Mouse (Mus musculus) frontal cortex, adult 2 months (tissue): ENCODE results near the gene Pelp1. TPM values are rescaled to one million over a fixed set of nuclear protein-coding genes. Genes with fewer than 3 reads are reported as not detected.

Source experiments
- DNase-seq, 2 experiments: peaks; one replicate each; pipeline ENCODE4 v3.0.0; 2022; ENCODE audit warnings: low spot score in 1 of 2; ENCODE audit errors: extremely low spot score in 1 of 2
- polyA plus RNA-seq: library from polyadenylated mRNA; depleted of rRNA; stranded (reverse); fragments of >200 nt; gene quantifications from 2 replicates; pipeline ENCODE4 v1.2.3, GENCODE M21; 2012; rRNA removed

The Pelp1 gene
- polyA plus RNA-seq: 19.3 and 20.9 TPM in 2 replicates

DNA sequence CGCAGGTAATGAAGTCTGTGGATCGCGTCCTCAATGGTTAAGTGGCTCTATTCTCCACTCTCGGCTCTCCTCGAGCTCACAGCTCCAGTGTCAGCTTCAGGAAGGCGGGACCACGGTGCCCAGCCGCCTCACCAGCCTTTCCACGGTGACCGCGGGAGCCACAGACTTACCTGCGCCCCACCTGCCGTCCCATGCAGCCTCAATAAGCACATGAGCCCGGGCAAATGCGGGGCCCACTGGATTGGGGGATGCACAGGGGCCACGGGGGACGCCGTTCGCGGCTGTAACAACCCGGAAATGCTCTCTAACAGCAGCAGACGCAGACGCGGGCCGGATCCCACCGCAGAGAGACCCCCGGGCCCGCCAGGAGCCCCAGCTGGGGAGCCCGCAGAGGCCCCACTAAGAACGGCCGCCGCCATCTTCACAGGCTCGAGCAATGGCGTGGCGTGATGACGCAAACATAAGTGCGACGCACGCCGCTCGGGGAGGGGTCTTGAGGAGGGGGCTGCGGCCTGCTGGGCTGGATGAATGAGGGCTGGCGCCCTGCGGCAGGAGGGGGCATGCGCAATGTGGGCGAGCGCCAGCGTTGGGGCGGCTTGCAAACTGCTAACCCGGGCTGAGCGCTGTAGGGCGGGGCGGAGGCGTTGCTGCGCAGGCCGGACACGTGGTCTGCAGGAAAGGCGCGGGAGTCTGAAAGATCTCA lies at the start of gene Pelp1:
Gene Pelp1 (minus strand): TSS at position 438 of the 703 bp plus-strand sequence.
- peak; percentile 72 to 87 for DNase-seq

DNA sequence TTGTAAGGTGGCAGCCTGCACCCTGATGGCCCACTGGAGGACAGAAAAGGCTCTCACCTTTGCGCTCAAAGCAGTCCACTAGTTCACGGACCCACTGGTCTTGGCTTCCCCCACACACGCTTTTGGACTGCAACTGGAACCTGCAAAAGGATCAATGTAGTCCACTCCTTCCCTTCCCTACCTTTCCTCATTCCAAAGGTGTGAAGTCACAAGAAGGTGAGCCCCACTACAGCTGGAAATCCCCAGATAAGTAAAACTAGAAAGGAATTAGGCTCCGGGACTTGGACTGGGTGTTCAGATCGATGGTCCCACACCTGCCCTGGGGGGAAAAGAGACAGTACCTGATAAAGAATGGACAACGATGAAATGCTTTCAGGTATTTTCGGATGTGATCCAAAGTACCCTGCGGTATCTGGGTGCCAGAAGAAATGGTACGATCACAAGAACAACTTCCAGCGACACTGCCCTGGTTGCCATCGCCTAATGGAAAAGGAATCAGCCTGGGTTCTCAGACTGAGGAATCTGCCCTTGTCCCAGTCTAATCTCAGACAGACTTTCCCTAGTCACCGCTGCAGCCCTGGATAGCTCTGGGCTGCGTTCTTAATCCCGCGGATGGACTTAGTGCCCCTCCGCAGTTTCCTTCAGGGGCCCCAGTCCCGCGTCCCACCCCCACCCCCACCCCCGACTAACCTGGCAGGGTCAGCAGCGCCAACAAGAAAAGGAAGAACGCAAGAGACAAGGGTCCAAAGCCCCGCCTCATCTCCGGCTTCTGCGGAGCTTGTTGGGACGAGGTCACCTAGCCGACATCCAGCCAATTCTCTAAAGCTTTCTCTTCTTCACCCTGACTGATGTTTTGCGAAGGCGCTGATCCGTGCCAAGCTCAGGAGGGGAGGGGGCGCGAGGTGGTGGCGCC lies 49.1 kb upstream of the Pelp1 start, which contains the start of gene Zmynd15:
Gene Zmynd15 (plus strand): TSS at position 746 of the 913 bp plus-strand sequence.
- DNase-seq: no peak

DNA sequence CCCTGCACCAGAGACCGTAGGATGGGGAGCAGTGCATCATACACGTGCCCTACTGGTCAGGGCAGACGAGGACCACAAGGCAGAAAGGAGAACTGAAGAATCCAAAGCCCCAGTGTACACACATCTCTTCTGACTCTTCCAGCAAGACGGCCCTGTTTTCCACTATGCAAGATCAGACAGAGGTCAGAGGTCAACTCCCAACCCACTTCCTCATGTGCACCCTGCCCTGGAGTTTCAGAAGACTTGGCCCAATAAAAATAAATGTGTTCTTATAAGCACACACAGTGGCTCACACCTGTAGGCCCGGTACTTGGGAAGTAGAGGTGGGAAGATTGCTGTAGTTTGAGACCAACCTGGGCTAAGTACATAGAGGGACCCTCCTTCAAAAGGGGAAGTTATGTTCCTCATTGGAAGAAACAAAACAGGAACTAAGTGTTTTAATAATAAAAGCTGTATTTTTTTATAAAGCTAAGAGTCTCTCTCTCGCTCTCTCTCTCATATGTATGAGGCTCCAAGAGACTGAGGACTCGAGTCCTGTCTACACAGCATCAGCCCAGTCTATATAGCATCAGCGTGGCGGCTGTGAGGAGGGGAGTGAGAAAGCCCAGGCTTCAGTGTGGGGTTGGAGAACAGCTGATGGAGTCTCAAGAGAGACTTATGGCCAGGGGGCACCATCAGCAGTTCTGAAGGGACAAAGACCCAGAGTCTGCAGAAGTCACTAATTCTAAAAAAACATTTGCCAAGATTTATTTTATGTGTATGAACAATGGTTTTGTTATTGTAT lies 43.6 kb upstream of the Pelp1 start:
- no peak for DNase-seq

DNA sequence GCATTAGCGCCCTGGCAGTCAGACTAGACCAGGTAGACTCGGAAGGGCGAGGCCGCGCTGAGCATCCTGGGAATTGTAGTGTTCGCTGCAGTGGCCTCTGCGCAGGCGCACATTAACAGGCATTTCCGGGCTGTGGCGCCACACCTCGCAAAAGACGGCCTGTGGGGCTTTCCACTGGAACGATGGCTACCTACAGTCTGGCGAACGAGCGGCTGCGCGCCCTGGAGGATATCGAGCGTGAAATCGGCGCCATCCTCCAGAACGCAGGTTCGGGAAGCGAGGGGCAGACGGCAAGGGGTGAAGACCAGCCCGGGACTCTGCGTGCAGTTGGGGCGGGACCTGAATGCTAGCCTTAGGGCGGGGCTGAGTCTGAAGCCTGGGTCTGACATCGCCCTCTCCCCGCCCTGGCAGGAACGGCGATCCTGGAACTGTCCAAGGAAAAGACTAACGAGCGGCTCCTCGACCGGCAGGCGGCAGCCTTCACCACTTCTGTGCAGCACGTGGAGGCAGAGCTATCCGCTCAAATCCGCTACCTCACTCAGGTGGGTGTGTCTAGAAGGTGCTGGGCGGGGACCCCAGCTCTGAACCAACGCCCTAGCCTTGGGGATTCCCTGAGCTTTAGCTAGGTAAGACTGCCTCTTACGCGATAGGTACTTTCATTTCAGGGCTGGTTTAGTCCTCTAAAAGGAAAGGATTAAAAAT lies 42.1 kb upstream of the Pelp1 start, which contains the start of gene Med11:
Gene Med11 (plus strand): TSS at position 123 of the 702 bp plus-strand sequence.
- DNase-seq: peak; percentile 92 to 95

DNA sequence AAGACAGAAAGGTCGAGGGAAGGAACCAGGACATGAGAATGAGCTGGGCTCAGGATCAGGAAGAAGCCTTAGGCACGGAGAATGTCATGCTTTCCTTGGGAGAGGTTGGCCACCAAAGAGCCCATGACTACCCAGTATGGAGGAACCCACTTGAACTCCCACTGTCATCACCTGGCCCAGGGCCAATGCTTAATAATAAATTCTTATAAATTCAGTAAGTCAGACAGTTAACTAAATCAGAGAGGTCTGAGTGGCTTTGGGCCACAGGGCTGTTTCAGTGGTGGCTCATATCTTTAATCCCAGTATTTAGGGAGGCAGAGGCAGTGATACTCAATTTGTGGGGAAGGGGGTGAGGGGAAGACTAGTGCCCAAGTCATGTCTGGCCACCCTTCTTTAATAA lies 41.1 kb upstream of the Pelp1 start:
- no peak for DNase-seq

DNA sequence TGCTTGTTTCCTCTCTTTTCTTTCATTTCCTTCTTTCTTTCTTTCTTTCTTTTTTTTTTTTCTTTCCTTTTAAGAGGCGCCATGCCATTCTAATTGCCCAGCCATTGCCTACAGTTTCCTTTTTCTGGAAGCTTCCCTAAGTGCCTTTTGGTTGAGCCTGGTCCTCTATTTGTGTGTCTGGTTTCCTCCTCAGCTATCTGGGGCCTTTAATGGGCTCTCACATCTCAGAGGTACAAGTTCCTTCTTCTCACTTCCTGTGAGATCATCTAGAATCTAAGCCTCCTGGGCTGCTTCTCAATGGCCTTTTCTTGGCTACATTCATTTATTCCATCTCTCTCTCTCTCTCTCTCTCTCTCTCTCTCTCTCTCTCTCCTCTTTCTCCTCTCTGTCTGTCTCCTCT lies 37.5 kb upstream of the Pelp1 start:
- DNase-seq: no peak

DNA sequence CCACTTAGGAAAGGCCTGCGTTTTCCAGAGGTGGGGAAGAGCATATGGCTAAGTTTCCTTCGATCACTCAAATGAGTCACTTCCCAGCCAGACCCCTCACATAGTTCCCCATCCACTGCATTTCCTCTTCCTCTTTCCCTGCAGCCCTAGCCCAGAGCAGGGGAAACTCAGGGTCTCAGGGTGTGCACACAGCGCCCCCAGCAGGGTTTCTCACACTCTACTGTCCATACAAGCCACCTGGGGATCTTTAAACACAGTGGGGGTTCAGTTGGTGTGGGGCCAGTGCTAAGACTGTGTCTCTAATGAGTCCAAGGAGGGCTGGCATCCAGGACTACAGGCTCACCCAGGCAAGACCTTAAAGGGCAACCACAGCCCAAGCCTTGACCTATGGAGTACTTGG lies 36.9 kb upstream of the Pelp1 start:
- no peak for DNase-seq

DNA sequence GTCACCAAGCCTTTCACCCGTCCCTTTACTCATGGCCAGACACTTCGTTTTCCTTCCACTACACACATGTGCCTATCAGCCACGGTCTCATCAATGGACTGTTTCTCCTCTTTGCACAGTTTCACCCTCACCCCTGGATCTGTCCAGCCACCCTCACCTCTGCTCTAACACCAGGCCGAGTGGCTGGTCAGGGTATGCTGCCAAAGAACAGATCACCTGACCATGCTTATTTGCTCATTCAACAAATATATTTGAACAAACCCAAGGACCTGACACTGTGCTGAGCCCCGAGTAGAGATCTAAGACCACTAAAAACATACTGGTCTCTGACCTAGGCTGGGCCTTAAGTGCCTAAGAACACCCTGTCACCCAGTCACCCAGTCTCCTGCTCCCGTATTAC lies 34.8 kb upstream of the Pelp1 start:
- no peak for DNase-seq

DNA sequence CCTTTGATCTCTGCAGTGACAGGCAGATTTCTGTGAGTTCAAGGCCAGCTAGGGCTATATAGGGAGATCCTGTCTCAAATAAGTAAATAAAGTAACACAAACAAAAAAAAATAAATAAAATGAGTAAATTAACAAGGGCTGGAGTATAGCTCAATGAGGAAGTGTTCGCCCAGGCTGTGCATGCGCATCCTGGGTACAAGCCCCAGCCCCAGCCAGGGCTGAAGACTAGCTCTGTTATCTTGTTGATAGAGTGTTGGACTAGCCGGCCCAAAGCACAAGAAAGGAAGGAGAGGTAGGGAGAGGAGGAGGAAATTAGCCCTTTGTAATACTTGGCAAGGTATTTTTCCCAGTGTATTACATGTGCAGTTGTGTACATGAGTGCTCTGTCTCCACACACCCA lies 34.1 kb upstream of the Pelp1 start:
- DNase-seq: no peak

DNA sequence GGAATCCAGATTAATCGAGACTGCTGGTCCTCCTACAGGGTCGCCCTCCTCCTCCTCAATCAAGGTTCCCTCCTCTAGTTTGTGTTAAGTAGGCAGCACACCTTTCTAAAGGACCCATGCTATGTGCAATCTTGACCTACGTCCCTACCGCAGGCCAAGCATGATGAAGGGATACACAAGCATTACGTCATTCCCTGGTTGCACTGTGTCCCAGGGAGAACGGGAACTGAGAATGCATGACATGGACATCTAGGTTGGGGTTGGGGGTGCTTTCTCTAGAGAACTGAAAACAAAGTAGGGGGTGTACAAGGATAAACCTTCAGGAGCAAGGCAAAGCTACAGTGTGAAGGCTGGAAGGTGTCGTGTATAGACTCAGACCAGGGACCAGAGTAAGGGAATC lies 32.1 kb upstream of the Pelp1 start:
- DNase-seq: no peak

DNA sequence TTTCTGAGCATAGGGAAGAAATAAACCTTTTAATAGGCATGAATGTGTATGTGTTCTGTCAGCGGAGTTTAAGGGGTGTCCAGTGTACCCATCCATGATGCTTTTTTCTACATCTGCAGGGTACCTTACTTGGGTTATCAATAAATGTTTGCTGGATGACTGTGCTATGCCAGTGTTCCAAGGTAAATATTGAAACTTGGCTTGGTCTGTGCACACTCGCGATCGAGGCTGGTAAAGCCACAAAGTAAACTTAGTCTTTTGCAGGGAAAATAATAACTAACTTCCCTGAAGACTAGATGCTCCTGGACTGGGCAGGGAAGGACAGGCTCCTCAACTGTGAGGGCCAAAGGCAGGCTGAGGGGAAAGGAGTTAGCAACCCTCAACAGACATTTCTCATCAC lies 30.8 kb upstream of the Pelp1 start:
- no peak for DNase-seq

DNA sequence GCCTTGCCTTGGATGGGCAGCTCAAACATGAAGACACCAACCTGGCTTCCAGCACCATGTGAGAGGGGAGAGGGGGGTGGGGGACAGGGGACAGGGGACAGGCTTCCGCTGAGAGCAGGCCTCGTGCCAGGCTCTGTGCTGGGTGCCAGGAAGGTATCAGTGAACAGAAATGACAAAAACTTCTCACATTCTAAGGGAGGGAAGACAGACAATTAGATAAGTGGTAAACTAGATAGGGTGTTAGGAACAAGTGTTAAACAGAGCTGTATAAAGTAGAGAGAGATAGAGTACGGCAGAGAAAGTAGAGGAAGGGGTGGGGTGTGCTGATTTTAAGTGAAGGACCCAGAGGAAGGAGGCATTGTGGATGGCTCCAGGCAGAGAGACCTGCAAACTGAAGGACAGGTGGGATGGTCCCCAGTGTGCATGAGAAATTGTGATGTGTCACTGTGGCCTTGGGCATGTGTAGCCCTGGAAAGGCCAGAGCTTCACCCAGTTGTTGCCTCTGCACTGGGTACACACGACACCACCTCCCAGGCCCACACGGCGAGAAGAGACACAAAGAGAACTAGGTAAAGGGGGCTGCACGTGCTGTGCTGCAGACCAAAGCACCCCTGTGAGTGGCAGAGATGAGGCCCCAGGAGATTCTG lies 29.0 kb upstream of the Pelp1 start:
- no peak for DNase-seq

DNA sequence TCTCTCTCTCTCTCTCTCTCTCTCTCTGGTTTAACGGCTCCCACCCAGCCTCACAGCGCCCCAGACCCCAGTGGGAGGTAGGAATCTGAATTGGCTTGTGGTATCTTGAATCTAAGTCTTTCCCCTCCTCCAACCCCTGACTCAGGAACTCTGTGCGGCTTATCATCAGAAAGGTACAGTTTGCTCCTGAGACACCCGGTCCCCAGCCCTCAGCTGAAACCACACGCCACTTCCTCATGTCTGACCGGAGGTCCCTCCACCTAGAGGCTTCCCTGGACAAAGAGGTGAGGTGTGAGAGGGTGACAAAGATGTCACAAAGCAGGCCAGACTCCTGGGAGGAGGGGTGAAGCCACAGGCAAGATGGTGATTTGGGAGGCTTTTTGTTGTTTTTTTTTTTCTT lies 27.6 kb upstream of the Pelp1 start:
- DNase-seq: no peak

DNA sequence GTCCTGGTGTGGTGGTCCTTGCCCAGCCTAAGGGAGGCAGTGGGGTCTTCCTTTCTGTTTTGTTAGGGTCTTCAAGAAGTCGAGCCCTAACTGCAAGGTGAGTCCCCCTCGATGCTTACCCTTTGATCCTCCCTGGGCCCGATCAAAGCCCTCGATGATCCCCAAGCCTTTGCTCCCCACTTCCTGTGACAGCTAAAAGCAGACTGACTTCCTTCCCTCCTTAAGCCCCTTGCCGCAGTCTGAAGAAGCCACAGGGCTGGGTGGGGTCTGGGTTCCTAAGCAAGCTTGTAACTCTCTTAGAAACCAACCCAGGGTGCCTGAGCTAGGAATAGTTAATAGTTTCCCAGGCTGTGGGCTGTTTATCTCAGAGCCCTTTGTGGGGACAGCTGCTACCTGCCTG lies 25.6 kb upstream of the Pelp1 start:
- DNase-seq: no peak

DNA sequence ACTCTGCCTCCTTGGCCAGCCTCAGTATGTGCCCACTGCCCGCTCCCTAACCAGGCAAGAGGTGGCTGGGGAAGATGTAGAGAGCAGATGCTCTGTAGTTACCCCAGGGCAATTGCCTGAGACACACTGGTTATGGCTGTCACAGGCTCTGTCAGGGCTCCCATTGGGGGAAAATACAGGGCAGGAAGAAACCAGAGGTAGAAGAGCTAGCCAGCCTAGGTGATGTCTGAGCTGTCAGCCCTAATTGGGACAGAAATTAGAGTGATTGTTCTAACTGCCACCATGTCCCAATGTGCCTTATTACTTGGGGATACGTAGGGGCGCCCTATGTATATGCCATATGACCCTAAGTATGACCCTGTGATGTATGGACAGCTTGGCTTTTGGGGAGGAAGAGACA lies 24.1 kb upstream of the Pelp1 start:
- no peak for DNase-seq

DNA sequence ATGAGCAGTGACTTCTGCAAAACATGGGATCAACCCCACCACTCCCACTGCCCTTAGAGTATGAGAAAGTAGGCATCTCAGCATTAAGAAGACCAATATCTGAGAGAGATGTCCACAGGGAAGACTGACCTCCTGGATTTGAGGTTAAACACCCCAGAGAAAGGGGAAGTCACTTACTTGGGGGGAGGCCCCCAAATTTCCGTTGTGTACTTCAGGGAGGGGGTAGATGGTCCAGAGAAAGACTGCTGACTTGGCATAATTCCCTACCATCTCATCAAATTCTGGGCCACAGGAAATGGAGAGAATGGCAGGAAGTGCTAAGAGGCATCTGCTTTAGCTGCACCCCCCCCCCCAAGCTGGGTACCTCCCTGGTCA lies 23.7 kb upstream of the Pelp1 start:
- no peak for DNase-seq

DNA sequence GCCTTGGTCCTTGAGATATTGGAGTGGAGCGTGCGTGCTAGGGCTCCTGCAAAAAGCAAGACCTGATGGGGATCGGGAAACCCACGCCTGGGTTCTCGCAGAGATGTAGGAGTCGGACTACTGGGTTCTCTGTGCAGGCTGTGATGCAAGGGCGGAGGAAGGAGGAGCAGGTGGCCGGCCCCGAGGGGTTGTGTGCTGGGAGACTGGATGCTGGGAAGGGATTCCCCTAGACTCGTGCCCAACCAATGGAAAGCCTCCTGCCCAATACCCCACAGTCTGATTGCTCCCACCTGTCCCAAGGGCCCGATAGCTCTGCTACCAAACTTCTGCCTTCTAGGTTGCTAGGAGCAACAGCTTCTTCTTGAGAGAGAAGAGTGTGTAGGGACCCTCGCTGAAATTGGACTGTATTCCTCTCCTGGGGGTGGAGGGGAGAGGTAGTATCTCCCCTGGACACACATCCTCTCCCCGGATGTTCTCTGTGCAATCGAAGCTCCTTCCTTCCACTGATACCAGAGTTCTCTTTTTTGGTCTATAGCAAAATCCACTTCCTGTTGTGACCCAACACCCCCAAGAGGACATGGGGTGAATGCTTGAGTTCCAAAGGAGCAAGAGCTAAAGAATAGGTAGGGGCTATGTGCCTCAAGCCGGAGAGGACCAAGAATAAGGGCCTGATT lies 23.2 kb upstream of the Pelp1 start:
- peak in 1 of 2 experiments; percentile 50 for DNase-seq

DNA sequence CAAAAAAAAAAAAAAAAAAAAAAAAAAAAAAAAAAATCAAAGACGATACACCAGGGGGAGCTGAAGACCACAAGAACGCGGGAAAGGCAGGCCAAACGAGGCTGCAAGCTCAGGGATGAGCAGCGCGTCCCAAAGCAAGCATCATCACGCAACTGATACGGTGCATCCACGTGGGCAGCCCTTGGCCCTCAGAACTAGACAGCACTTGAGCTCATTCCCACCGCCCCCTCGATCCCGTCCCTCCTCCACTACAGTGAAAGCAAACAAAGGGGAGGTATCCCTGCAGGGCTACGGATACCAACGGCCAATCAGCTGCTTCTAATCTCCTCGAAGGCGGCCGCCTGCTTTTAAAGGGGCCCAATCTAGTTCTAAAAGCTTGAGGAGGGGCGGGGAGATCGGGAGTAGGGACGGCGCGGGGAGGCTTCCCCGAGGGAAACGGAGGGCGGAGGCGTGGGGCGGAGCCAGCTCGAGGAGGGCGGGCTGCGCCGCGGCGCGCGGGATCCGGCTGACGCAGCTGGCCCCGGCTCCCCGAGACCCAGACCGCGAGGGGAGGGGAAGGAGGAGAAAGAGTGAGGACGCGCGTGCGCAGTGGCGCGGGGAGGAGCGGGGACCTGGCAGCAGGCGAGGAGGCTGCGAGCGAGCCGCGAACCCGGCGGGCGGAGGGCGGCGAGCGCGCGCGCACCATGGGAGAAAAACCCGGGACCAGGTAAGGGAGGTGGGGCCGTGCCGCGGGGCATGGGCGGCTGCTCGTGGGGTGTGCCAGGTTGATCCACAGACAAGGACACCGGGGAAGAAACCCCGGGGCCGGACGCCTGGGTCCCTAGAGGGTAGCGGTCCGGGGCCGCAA lies 22.4 kb upstream of the Pelp1 start, which contains the start of gene Arrb2:
Gene Arrb2 (plus strand): TSS at position 588 of the 847 bp plus-strand sequence.
- DNase-seq: peak; percentile 96 to 98
